Mouse (Mus musculus) kidney, adult 9 months (tissue): ENCODE results near the gene 4930562C15Rik.
A peak's percentile ranks its signal among the peaks of the same experiment; 100 is the strongest.

ENCODE experiments used
- DNase-seq: peaks from one replicate; pipeline ENCODE4 v3.0.0; 2022

Gene 4930562C15Rik

DNA sequence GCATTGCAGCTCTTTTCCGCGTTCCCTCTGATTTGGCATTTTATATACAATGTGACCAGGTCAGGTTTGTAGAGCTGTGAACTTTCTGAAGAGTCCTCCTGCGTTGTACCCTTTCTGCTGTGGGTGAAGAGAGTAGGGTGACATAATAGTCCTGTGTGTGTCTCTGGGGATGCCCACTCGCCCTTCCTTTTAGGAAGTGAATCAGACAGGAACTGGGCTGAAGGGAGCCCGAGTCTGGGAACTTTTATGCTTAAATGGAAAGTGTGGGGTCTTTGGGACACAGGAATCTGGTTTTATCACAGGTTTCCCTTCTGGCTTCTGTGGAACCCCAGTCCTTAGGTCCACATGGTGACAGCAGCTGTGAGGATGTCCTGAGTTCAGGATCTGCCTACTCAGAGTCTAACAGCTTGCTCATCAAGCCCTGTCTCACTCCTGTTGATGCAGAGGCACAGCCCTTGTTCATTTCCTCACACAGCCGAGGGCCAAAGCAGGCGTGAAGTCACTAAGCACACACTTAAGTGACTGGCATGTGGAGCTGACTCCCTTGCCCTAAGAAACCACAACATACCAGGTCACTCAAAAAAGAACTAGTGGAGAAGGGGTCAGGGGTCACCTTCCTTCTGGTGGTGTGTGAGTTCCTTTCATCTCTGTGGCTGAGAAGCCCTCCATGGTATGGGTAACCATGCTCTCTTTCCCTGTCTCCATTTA, 59.1 kb downstream of the 4930562C15Rik start:
- DNase-seq = peak; percentile 43

DNA sequence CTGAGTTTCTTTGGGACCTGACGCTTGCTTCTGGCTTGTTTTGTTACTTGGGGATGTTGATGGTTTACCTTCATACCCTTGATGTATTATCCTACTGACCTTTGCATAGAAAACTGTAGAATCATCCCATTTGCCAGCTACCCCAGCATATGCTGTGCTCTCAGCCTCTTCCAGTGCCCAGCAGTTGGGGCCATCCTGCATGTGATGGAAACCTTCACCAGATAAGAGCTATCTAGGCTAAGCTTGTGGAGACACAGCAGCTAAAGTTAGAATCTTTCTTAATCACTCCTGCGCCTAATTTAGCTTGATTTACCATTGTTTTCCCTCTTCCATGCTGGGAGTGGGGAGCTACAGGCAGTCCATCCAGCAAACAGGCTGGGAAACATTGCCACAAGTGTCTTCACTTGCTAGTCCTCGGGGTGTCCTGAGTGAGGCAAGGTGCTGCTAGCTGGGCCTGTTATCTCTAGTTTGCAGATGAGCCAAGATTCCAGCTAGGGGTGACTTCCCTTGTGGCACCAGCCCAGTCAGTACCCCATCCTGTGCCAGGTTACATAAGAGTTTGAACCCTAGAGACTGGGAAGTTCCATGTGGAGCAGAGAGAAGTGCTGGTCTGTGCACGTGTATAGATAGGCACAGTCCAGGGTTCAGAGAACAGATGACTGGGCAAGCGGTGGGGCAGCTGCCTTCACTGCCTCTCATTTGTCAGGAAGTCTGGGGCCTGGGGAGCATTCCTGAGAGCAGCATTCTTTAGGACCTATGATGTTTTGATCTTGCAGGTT, 61.2 kb downstream of the 4930562C15Rik start:
- DNase-seq = peak; percentile 96

DNA sequence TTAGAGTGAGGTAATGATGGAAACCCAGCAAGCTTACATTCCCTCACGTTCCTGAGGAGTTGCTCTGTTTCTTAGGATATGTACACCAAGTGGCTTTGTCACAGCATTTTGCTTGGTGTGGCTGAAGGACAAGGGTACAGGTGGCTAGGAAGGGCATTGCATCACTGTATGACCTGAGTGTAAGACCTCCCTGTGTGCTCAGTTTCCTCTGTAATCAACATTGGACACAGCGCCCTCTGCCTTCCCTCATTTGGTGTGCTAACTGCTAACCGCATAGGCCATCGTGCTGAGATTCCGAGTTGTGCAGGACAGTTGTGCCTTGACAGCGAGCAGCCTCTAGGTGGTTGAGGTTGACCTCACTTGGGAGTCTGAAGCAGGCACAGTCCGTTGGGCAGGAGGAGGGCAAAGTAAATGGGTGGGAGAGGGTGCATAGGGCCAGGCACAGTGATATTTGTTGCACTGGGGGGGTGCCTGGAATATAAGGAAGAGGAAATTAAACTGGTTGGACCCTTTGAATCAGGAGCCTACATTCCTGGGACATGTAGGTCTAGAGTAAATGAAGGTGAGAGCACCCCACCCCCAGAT, 62.0 kb downstream of the 4930562C15Rik start:
- no peak for DNase-seq

DNA sequence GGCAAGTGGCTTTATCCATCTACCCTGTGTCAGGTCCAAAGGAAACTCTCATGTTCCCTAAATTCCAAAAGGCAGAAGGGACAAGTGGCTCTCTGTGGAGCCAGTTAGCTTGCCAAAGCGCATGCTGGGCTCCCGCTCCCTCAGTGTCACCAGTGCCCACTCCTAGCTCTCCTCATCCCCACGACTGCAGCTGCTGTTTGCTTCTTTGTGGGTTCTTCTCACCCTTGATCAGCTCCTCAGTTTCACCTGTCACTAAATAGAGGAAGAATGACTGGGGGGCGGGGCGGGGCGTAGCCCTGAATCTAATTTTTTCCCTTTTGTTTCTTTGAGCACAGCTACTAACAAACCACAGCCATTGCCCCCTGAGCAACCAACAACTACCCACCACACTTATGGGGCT, 63.7 kb downstream of the 4930562C15Rik start:
- no peak for DNase-seq

DNA sequence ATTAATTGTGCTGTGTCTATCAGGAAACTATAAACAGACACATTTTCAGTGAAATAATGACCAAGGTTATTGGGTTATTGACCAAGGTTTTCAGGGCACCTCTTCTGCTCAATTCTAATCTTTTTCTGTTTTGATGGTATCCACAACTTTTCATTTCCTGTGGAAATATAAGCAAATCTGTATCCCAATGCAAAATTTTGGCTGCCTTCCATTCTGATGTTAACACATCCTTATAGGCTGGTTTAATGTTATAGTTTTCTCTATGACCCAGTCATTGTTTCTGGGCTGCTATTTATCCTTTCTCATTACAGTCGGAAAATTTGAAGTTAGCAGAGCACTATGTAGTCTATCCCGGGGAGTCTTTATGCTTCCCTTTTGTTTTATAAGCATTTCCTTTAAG, 64.5 kb downstream of the 4930562C15Rik start:
- no peak for DNase-seq

DNA sequence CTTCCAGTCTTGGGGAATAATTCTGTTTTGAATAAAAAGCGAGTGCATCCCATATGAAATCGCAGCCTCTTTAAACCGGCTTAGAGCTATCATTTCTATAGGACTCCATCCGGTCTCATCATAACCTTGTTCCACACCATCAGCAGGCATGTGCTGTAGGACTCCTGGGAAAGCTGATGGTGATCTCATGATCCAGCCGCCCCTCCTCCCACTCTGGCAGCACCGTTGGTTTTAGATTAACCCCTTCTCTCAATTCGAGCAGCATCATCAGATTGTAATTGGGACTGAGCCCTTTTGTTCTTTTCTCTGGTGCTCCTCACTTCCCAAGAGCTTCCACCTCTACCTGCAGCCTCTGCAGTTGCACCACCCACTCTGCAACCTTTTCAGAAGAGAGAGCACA, 66.0 kb downstream of the 4930562C15Rik start:
- DNase-seq = peak; percentile 84

DNA sequence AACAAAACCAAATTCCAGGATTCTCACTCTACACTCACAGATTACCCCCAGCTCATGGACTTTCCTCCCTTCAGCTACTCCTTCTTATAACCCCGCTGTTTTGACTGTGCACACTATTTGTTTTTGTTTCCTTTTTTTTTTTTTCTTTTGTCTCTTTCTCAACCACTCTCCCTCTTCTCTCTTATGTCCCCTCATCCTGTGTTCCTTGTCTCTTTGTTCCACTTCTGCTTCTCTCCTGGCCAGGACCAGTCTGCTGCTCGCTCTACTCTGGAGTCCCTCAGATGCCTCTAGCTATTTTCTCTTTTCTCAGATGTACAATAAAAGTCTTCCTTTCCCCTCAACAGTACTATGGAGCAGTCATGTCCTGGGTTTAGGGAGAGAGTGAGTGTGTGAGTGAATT, 67.2 kb downstream of the 4930562C15Rik start:
- DNase-seq = no peak

DNA sequence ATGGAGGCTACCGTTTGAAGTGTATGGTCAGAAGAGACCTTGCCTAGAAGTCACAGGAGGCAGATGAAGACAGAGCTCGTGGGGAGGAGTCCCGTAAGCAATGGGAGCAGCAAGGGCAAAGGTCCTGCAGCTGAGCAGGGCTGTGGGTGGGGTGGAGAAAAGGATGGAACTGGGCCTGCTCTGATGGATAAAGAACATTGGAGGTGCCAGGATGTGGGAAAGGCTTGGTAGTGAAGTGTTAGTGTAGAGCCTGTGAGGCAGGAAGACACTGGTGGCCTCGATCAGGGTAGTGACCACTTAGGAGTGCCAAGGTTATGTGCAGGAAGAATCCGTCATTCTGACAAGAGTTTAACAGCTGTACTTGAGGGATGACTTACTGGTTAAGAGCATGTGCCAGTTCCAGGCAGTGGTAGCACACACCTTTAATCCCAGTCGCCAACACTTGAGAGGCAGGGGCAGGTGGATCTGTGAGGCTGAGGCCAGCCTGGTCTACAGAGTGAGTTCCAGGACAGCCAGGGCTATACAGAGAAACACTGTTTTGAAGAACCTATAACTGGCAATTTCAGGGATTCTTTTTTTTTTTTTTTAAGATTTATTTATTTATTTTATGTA, 68.4 kb downstream of the 4930562C15Rik start:
- peak; percentile 57 for DNase-seq

DNA sequence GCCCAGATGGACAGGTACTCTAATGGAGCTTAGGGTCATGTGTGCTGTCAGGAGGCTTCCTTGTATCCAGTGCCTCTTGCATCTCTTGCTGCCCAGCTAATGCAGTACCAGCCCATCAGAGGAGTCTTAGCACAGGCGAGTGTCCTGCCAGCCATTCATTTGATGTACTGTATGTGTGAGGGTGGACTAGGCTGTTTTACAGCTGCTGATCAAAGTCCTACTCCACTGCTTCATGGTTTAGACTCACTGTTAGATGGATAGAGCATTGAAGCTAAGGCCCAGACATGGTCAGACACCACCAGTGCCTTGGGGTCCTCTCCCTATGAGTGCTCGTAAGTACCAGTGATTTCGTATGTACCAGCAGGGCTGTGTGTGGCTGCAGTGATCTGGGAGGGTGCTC, 69.7 kb downstream of the 4930562C15Rik start:
- no peak for DNase-seq

DNA sequence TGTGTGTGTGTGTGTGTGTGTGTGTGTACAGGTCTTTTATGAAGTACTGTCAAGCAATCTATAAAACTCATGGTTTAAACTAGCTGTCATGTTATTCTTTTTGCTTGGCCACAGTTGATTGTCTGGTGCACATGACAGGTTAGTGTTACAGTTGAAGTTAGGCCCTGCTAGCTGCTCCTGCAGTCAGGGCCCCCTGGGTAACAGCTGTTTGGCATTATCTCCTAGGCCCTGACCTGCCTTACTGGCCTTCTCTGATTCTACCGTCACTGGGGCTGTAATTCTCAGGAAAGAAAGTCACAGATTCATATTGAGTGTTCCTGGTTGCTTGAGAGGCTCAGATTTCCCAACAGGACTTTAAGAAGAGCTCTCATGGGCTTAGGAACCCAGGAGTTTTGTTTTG, 70.4 kb downstream of the 4930562C15Rik start:
- DNase-seq = no peak

DNA sequence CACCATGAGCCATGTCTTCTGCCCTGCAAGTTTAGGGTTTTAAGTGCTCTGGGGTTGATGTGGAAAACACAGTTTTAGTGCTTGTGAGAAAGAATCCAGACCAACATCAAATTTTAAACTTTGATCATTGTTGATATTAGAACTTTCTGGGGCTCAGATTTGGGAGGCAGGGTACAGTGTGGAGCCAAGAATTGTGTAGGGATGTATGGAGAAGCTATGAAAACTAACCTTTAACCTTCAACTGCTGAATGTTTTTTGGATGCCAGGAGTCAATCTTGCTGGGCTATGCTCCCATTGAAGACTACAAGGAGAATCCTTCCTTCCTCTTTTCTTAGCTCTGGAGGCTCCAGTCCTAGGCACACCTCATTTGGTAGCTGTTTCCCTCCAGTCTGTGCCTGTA, 71.3 kb downstream of the 4930562C15Rik start:
- no peak for DNase-seq

DNA sequence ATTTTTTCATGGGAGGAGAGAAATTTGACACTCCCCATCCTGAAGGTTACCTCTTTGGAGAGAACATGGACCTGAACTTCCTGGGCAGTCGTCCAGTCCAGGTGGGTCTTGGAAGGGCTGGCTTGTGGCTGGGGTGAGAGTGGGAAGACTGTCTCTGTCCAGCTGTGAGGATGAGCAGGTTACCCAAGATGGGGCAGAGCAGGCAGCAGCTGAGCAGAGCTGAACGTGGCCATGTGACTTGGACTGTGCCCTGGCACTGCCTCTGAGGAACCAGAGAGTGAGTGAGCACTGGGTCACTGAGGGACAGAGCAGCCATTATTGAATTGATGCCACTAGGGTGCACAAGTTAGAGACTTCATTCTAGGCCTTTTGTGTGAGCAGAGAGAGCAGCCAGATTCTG, 72.2 kb downstream of the 4930562C15Rik start:
- peak; percentile 68 for DNase-seq

DNA sequence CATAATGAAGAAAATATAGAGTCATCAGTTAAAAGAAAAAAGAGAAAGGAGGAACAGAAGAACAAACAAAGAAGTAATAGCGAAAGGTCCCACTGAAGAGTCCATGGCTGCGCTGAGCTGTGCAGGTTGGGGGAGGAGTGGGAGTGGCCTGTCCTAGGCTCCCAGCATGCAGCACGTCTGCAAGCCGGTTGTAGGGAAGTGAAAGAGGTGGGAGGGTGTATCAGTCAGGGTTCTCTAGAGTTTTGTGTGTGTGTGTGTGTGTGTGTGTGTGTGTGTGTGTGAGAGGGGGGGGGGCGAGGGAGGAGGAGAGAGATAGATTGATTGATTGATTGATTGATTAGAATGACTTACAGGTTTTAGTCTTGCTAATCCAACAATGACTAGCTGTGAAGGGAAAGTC, 72.8 kb downstream of the 4930562C15Rik start:
- no peak for DNase-seq

DNA sequence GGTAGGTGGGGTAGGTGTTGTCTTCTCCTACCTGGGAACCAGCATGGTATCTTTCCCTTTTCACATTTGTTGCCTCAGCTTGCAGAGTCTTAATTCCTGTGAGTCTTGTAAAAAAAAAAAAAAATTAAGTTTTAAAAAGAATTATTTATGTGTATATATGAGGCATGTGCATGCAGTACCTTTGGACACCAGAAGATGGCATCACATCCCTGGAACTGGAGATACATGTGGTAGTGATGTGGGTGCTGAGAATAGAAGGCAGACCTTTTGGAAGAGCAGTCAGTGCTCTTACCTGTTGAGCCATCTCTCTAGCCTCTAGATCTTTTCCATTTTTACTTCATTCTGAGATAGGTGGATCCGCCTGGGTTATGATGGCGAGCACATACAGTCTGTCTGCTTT, 74.5 kb downstream of the 4930562C15Rik start:
- DNase-seq = no peak

DNA sequence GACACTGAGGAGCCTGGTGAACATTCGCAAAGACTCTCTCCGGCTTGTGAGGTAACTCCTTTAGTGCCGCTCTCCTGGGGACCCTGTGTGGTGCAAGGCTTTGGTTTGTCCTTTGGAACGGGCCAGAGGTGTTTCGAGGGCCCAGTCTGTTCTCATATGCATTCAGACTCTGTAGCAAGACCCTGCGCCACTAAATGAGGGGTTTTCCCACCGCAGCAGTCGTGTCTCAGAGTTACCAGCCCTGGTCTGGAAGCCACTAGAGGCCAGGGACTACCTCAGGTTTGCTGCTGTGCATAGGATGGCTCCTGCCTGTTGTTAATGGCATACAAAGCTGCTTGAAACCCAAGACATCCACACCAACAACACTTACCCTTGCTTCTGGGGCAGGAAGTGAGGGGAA, 75.5 kb downstream of the 4930562C15Rik start:
- no peak for DNase-seq

DNA sequence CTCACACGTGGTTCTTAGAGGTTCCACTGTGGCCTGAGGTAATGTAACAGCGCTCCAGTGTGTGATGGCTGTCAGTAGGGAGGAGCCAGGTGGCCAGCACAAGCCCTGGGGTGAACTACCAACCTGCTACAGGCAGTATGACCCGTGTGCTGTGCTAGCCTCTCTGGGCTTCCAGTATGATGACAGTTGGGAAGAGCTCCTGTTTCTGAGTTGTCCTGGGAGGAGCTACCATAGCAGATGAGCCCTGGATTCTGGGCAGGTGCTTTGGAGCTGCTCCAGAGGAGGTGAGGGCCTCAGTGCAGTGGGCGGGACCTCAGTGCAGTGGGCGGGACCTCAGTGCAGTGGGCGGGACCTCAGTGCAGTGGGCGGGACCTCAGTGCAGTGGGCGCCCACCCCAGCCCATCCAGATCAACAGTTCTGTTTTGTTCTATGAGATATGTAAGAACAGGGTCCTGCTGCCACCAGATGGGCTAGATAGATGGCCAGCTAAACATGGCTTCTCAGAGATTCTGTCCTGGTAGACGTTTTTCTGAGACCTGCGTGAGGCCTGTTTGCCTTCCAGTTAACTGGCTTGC, 76.9 kb downstream of the 4930562C15Rik start:
- DNase-seq = peak; percentile 54

DNA sequence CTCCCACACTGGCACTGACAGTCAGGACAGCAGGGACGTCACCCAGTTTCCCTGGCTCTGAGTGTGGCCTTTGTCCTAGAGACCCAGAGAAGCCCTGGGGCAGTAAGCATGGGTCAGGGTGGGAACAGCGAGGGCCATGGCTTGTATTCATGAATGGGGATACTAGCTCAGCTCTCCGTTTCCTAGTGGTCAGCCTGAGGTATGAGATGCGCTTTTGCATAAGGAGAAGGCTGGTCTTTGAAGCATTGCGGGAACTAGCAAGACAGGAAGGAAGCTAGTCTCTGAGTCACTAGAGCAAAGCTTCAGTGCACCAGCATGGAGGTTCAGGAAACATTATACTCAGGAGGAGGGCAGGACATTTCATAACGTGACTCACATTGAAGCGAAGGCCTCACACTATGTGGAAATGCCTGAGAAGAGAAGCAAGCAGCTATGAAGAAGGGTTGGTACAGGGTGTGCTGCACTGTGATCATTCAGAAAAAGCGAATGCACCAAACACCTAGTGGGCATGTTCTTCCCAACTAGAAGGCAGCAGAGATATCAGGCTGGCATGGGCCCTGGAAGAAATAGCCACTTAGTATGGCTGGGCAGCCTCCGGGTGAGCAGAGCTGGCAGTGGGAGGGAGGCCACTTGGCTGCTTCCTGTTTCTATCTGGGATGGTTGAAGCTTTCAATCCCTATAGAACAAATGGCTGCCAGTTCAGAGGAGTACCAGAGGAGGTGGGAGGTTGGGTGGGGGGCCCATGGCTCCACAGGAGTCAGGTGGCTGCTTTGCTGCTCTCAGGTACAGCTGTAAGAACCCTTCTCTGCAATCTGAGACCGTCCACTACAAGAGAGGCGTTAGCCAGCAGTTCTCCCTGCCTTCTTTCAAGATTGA, 77.9 kb downstream of the 4930562C15Rik start:
- DNase-seq = no peak

DNA sequence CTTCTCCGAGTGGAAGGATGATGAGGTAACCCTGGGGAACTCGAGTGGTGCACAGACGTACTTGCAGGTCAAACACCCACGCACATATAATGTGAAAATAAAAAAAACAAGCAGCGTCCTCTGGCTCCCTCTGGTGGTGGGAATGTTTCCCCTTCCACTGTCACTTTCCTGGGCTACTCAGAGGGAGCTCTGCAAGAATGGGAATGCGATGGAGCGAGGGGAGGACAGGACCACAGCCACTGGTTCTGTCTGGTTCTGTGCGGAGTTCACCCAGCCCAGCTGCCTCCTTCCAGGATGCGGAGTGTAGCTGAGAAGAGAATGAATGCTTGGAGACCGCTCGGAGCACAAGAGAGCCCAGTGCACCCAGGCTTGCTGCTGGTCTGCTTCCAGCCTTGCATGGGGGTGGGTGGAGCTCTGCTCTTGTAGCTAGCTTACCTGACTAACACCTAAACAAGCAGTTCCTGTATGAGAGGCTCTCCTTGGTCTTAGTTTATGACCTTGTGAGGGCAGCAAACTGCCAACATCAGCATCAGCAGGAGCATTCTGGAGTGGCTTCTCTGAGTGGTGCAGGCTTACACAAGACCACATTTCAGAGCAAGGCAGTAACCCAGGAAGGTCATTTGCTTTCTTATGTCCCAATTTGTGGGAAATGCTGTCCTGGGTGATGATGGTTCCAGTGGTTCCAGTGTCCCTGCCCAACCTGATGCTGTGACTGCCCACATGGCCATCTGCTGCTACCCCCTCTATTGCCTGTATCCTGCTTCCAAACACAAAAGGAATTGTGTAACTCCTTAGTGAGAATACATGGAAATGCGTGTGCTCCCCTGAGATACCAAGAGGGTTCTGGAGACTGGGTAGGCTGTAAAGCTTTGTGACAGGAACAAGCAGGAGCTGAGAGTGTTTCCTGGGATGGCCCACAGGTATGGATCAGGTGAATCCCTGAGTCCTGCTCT, 78.8 kb downstream of the 4930562C15Rik start:
- peak; percentile 94 for DNase-seq

DNA sequence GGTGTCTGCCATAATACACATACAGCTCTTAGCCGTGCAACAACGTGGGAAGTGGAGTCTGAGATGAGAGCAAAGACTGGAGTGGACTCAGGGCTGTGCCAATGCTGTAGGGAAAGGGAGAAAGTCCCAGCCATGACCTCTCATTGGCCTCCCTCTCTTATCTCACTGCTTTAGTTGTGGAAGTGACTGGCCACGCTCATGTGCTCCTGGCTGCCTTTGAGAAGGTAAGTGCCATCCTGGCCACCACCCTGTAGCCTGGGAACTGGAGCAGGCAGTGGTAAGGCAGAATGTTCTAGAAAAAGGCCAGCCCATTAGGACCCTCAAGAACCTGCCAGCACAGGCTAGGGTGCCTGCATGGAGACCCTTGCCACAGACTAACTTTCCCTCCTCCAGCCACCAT, 80.7 kb downstream of the 4930562C15Rik start:
- no peak for DNase-seq

DNA sequence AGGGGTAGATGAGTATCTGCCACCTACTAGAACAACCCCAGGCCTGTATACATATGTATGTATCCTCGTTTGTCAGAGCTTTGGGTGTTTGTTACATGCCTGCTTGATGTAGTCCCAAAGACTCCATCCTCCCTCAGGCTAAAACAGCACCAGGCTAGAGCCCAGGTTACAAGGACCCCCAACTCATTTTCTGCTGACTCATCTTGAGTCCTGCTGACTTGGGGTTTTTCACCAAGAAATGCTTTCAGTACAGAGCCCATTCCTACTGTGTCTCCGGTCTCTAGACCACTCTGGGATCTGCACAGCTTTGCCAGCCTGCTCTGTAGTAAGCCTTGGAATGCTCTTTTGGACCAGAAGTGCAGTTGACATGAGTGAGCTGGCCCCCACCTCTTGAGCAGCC, 81.4 kb downstream of the 4930562C15Rik start:
- DNase-seq = no peak
